Mouse (Mus musculus) monocyte, adult 5-6 weeks (primary cell): ENCODE measurements around the gene Il25. TPM values are rescaled to one million over a fixed set of nuclear protein-coding genes. Genes with fewer than 3 reads are reported as not detected.

ENCODE experiments used
- ATAC-seq: fragments of 153-309, 156-312 bp; replicated peaks from 2 replicates; pipeline ENCODE4 v1.8.0; 2017; ENCODE audit warnings: mild to moderate bottlenecking; ENCODE audit not compliant: low TSS enrichment, insufficient number of reproducible peaks, severe bottlenecking, poor library complexity, low FRiP score
- total RNA-seq: library from RNA; stranded (forward); fragments of 200-1000, 200-491, 200-594 nt; gene quantifications from 3 replicates; pipeline ENCODE4 v1.2.3, GENCODE M21; 2017

Gene Il25
- not detected in 3 replicates for total RNA-seq

GRCm38 (mm10) chr14:54932645-54933150, at the start of gene Il25:
TSS of gene Il25 (plus strand) at chr14:54932695.
- ATAC-seq: no peak

- 0 out of 2 replicates have a peak, but pooled peaks have one; percentile 48 for ATAC-seq
Observed at GRCm38 (mm10) chr14:54883154-54884021, 49.1 kb upstream of the Il25 start, which contains the start of the genes Bcl2l2 and Gm20521. TSS of gene Bcl2l2 (plus strand) at chr14:54883377. TSS of gene Gm20521 (plus strand) at chr14:54883441.

- no peak for ATAC-seq
Observed at GRCm38 (mm10) chr14:54884022-54884712, 48.3 kb upstream of the Il25 start.

- ATAC-seq: no peak
Observed at GRCm38 (mm10) chr14:54885309-54885708, 47.2 kb upstream of the Il25 start.

GRCm38 (mm10) chr14:54892200-54892599, 40.3 kb upstream of the Il25 start, which contains the start of gene Pabpn1:
TSS of gene Pabpn1 (plus strand) at chr14:54892500.
- ATAC-seq: no peak

- ATAC-seq: peak; percentile 98
Observed at GRCm38 (mm10) chr14:54893651-54894181, 38.8 kb upstream of the Il25 start.

GRCm38 (mm10) chr14:54894296-54895151, 38.0 kb upstream of the Il25 start:
- no peak for ATAC-seq

- no peak for ATAC-seq
Observed at GRCm38 (mm10) chr14:54897445-54897844, 35.0 kb upstream of the Il25 start.

- ATAC-seq: peak; percentile 83
Observed at GRCm38 (mm10) chr14:54900383-54900782, 32.1 kb upstream of the Il25 start.

- ATAC-seq: no peak
Observed at GRCm38 (mm10) chr14:54903641-54904040, 28.9 kb upstream of the Il25 start.

- ATAC-seq: no peak
Observed at GRCm38 (mm10) chr14:54908682-54909081, 23.8 kb upstream of the Il25 start.

GRCm38 (mm10) chr14:54912109-54912850, 20.2 kb upstream of the Il25 start:
- ATAC-seq: no peak

GRCm38 (mm10) chr14:54912886-54913285, 19.6 kb upstream of the Il25 start, which contains the start of gene Slc22a17:
TSS of gene Slc22a17 (minus strand) at chr14:54913132.
- no peak for ATAC-seq

- ATAC-seq: no peak
Observed at GRCm38 (mm10) chr14:54913343-54913742, 19.2 kb upstream of the Il25 start.

GRCm38 (mm10) chr14:54920076-54920685, 12.3 kb upstream of the Il25 start:
- no peak for ATAC-seq

- ATAC-seq: no peak
Observed at GRCm38 (mm10) chr14:54924641-54925348, 7.7 kb upstream of the Il25 start.
